Mouse (Mus musculus) lung, postnatal 0 days (tissue): Measurements from ENCODE around the gene Mpp3.

ENCODE experiments used
- CTCF ChIP-seq: IDR thresholded peaks from 2 replicates; pipeline ENCODE4 v1.5.1; 2016; ENCODE audit warnings: antibody characterized with exemption, mild to moderate bottlenecking
- EP300 ChIP-seq: IDR thresholded peaks from 2 replicates; pipeline ENCODE4 v1.6.1; 2016; ENCODE audit warnings: antibody characterized with exemption, mild to moderate bottlenecking, control low read depth

DNA sequence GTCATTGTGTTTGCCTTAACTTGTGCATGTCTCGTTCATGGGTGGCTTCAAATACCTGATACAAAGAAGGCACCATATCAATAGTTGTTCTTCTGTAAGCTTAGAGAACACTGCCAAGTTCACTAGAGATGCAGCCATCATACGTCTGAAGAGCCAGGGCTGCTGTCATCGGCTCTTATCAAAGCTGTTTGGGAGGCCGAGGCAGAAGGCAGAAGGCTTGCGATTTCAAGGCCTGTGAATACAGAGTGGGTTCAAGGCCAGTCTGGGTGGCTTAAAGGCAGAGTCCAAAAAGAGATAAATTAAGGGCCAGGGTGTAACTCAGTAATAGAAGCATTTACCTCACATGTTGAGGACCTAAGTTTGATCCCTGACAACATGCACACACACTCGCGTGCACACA, 8.1 kb upstream of the Mpp3 start:
- TF ChIP-seq CTCF (no peak), EP300 (no peak)
